Mouse (Mus musculus): Measurements from ENCODE around the gene 2700081O15Rik. TPM values are rescaled to one million over a fixed set of nuclear protein-coding genes. Genes with fewer than 3 reads are reported as not detected.
"Not testable (repeated sequence)": the region's sequence is repeated elsewhere in the genome, so short reads cannot be mapped to it uniquely, and the experiment has no call there.

2700081O15Rik gene
- polyA plus RNA-seq (2012; rRNA removed): 1.9 and 2.4 TPM in 2 replicates

DNA sequence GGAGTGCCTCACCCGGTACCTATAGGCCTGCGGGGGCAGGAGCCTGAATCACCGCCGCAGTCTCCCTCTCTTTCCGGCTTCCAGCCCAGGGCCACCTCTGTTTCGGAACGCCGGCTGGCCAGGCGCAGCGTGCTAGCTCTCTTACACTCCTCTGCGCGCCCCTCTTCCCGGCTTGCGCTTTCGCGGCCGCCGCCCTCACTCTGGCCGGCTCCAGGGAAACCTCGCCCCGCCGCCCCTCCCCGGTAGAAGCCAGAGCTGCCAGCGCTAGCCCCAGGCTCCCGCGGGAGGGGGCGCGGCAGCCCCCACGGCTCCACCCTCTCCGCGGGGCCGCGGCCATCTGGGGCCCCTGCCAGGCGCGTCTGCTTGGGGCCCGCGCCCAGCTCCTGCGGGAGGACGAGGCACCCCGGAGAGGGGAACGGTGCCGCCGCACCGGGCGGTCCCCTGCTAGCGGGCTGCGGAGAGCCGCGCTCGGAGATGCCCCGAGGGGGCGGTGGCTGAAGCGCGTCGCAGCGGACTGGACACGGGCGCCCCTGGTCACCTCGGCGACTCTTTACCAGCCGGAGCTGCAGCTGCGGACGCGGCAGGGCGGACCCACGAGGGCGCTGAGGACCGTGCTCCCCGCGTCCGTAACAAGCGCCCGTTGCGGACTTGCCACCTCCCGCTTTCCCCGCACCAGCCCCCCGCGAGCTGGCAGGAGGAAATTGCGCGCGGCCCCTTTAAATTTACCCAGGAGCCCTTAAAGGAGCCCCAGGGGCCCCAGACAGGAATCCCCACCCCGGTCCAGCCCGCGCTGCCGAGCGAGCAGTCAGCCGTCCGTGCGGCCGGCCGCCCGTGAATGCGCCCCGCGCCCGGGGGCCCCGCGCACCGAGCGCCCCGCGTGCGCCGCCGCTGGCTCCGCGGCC lies at the start of gene 2700081O15Rik:
TSS of gene 2700081O15Rik (plus strand) at position 792 of the 902 bp plus-strand sequence.
- H3K27ac ChIP-seq (ENCODE audit: control insufficient read depth, insufficient read depth, low read depth, low read length): 0 out of 2 replicates have a peak within 1 kb of the TSS, but pooled peaks have one; percentile 20
- H3K4me1 ChIP-seq (ENCODE audit: control insufficient read depth, insufficient read depth, low read length): peaks cover 19% of the 10 kb centered on the region
- no peaks in the 10 kb centered on the region for H3K27me3 ChIP-seq (ENCODE audit: control insufficient read depth, insufficient read depth, low read length)
- no peaks in the 10 kb centered on the region for H3K36me3 ChIP-seq (ENCODE audit: control insufficient read depth, insufficient read depth, low read length)
- TF ChIP-seq CTCF (IDR thresholded peaks at IDR 0.05; ENCODE audit: control insufficient read depth, insufficient read depth, insufficient replicate concordance, low read depth, low read length): no peak
- TF ChIP-seq POLR2A (IDR thresholded peaks at IDR 0.05; ENCODE audit: control insufficient read depth, low read depth, low read length): no peak
- peak within 1 kb of the TSS; percentile 92 for H3K4me3 ChIP-seq (ENCODE audit: control insufficient read depth, low read depth, low read length)

DNA sequence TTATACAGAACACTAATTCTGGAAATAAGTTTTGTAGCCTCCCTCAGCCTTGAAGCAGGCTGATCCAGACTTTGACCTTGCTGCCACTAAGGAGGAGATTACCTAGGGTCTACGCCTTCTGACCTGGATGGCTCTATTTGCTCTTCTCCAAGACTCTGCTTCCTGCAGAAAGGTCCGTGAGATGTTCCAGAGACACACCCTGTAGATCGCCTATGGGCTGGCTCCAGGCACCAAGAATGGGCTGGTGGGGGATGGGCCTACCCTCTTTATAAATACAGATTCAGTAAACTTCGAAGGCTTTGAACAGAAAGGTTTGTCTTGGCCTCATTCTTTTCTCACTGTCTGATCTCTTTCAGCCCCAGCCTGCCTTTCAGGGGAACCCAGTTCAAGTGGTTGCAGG lies 48.0 kb upstream of the 2700081O15Rik start:
- not testable (repeated sequence) for H3K27ac ChIP-seq (ENCODE audit: control insufficient read depth, insufficient read depth, low read depth, low read length); H3K36me3 ChIP-seq (ENCODE audit: control insufficient read depth, insufficient read depth, low read length)

DNA sequence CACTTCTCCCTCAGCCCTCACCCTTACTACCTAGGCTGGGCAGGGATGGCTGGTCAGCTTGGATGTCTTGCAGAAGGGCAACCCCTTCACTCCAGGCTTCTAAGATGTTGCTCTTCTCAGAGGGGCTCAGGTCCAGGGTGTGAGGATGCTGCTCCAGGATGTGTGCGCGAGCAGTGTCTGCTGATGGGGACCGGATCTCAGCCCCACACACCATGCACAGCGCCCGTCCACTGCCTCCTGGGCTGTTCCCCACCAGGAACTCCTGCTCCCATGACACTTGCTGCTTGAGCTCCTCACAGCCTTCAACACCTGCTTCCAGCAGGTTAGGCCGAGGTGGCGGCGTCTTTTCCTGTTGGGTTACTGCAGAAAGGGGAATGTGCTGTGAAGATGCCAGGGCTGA lies 42.9 kb upstream of the 2700081O15Rik start:
- TF ChIP-seq POLR2A (IDR thresholded peaks at IDR 0.05; ENCODE audit: control insufficient read depth, low read depth, low read length): no peak
- no peak for TF ChIP-seq CTCF (IDR thresholded peaks at IDR 0.05; ENCODE audit: control insufficient read depth, insufficient read depth, insufficient replicate concordance, low read depth, low read length)
- Histone ChIP-seq H3K27ac (ENCODE audit: control insufficient read depth, insufficient read depth, low read depth, low read length) (no peak overlapping the region), H3K27me3 (ENCODE audit: control insufficient read depth, insufficient read depth, low read length) (no peaks in the 10 kb centered on the region), H3K4me1 (ENCODE audit: control insufficient read depth, insufficient read depth, low read length) (no peaks in the 10 kb centered on the region), H3K4me3 (ENCODE audit: control insufficient read depth, low read depth, low read length) (no peak overlapping the region), H3K36me3 (ENCODE audit: control insufficient read depth, insufficient read depth, low read length) (no peaks in the 10 kb centered on the region; the same call in 1 of the 2 replicates)

More for the DNA sequence above, 48.0 kb upstream of the 2700081O15Rik start:
- not testable (repeated sequence) for H3K4me3 ChIP-seq (ENCODE audit: control insufficient read depth, low read depth, low read length); H3K27me3 ChIP-seq (ENCODE audit: control insufficient read depth, insufficient read depth, low read length); H3K4me1 ChIP-seq (ENCODE audit: control insufficient read depth, insufficient read depth, low read length)

DNA sequence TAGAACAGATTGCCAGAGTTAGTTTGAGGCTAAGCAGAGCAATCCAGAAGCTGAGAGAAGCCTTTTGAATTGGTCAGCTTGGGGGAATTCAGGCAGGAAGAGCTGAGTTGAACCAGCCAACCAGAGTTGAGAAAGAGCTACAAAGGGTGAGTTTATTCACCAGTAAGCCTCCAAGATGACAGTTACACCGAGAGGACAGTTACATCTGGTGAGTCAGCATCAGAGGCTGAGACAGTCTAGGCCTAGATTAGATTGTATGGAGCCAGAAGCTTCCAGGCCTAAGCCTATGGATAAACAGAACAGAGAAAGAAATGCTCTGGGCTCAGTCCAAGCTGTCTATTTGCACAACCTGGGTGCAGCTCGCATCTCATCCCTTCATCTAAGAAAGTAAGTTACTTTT lies 39.8 kb upstream of the 2700081O15Rik start:
- H3K36me3 ChIP-seq (ENCODE audit: control insufficient read depth, insufficient read depth, low read length): no peaks in the 10 kb centered on the region
- H3K27ac ChIP-seq (ENCODE audit: control insufficient read depth, insufficient read depth, low read depth, low read length): no peak overlapping the region
- H3K4me1 ChIP-seq (ENCODE audit: control insufficient read depth, insufficient read depth, low read length): no peaks in the 10 kb centered on the region
- H3K4me3 ChIP-seq (ENCODE audit: control insufficient read depth, low read depth, low read length): no peak overlapping the region
- no peaks in the 10 kb centered on the region for H3K27me3 ChIP-seq (ENCODE audit: control insufficient read depth, insufficient read depth, low read length)
- TF ChIP-seq POLR2A (IDR thresholded peaks at IDR 0.05; ENCODE audit: control insufficient read depth, low read depth, low read length): no peak
- no peak for TF ChIP-seq CTCF (IDR thresholded peaks at IDR 0.05; ENCODE audit: control insufficient read depth, insufficient read depth, insufficient replicate concordance, low read depth, low read length)

DNA sequence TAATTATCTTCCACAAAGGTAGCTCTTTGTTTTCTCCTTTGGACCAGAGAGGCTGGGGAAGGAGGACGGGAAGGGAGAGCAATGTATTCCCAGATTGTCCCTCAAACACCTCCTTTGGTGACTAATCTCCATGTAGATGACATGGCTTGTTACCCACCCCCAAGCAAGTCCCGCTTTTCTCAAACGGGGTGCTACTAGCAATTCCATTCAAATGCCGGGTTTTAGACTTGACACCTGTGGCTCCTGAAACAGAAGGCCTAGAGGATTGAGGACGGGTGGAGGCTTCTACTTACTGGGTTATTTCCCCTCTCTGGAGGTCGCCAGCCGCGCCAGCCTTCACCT lies 35.5 kb upstream of the 2700081O15Rik start:
- Histone ChIP-seq H3K27ac (ENCODE audit: control insufficient read depth, insufficient read depth, low read depth, low read length) (peak overlapping the region; percentile 92), H3K4me1 (ENCODE audit: control insufficient read depth, insufficient read depth, low read length) (peaks cover 2% of the 10 kb centered on the region; the same call in 1 of the 2 replicates), H3K36me3 (ENCODE audit: control insufficient read depth, insufficient read depth, low read length) (no peaks in the 10 kb centered on the region), H3K4me3 (ENCODE audit: control insufficient read depth, low read depth, low read length) (peak overlapping the region; percentile 95), H3K27me3 (ENCODE audit: control insufficient read depth, insufficient read depth, low read length) (no peaks in the 10 kb centered on the region)
- TF ChIP-seq POLR2A (IDR thresholded peaks at IDR 0.05; ENCODE audit: control insufficient read depth, low read depth, low read length) (no peak), CTCF (IDR thresholded peaks at IDR 0.05; ENCODE audit: control insufficient read depth, insufficient read depth, insufficient replicate concordance, low read depth, low read length) (no peak)

DNA sequence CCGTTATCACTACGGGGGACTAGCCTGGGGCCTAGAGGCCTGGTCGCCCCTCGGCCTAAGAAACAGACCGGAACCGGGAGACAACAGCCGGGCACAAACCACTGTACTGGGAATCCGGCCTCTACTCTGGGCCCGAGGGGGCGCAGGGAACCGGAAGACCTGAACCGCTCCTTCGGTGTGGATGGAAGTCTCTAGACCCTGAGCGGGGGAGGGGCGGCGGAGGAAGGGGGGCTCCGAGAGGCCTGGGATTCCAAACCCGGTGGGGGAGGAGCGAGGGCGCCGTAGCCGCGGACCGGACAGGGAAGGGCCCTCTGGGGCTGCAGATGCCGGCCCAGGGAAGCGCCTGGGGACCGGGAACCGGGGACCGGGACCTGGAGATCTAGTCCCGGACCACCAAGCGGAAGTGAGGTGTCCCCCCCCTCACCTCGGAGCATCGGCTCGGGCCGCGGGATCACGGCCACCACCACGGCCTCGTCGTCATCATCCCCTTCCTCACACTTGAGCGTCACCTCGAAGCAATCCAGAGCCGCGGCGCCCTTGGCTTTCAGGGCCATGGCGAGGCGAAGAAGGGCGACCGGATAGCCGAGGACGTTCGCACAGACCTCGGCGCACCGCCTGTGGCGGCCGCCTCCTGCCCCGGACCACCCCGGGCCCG lies 35.0 kb upstream of the 2700081O15Rik start:
- TF ChIP-seq CTCF (IDR thresholded peaks at IDR 0.05; ENCODE audit: control insufficient read depth, insufficient read depth, insufficient replicate concordance, low read depth, low read length): no peak
- no peak for TF ChIP-seq POLR2A (IDR thresholded peaks at IDR 0.05; ENCODE audit: control insufficient read depth, low read depth, low read length)
- peak overlapping the region; percentile 95 for H3K4me3 ChIP-seq (ENCODE audit: control insufficient read depth, low read depth, low read length)
- H3K36me3 ChIP-seq (ENCODE audit: control insufficient read depth, insufficient read depth, low read length): no peaks in the 10 kb centered on the region
- peaks cover 2% of the 10 kb centered on the region; the same call in 1 of the 2 replicates for H3K4me1 ChIP-seq (ENCODE audit: control insufficient read depth, insufficient read depth, low read length)
- H3K27ac ChIP-seq (ENCODE audit: control insufficient read depth, insufficient read depth, low read depth, low read length): peak overlapping the region; percentile 92
- H3K27me3 ChIP-seq (ENCODE audit: control insufficient read depth, insufficient read depth, low read length): no peaks in the 10 kb centered on the region
